Comparison of ENCODE assay signal across 19 mouse cellular contexts in genomic region chr4:100857411-100857869, GRCm38 (mm10).
DNase-seq lines count a peak whose midpoint lies in the region; ATAC-seq and TF ChIP-seq lines count a peak whose summit lies in the region.
"Had no signal": no experiment of that assay in that cellular context is flagged by ENCODE, and none has a peak within 500 bp of the region (broad histone marks: within the 10 kb centered on the region; RNA-seq: fewer than 3 reads in every experiment).

No protein-coding gene starts in this region.

- no peaks in the 10 kb centered on the region for H3K27me3 ChIP-seq in limb, embryonic 11.5 days (ENCODE audit: control insufficient read depth, insufficient read depth, low read length)
- H3K27me3 ChIP-seq in limb, embryonic 10.5 days (ENCODE audit: low read depth, poor library complexity, severe bottlenecking): no peaks in the 10 kb centered on the region
- H3K27me3 ChIP-seq in forebrain, embryonic 12.5 days: no peaks in the 10 kb centered on the region
- H3K27me3 ChIP-seq in limb, embryonic 13.5 days: no peaks in the 10 kb centered on the region
- H3K27me3 ChIP-seq: megakaryocyte, embryonic 14.5 days; stomach, embryonic 15.5 days had no signal

- no peak overlapping the region for H3K4me3 ChIP-seq in limb, embryonic 11.5 days (ENCODE audit: low read depth, low read length)
- no peak overlapping the region for H3K4me3 ChIP-seq in limb, embryonic 10.5 days
- no peak overlapping the region for H3K4me3 ChIP-seq in forebrain, embryonic 12.5 days (replicated peaks)
- H3K4me3 ChIP-seq in limb, embryonic 13.5 days: no peak overlapping the region
- H3K4me3 ChIP-seq: megakaryocyte, embryonic 14.5 days; stomach, embryonic 15.5 days had no signal

- peaks cover 51% of the 10 kb centered on the region for H3K4me1 ChIP-seq in limb, embryonic 11.5 days (ENCODE audit: control insufficient read depth, insufficient read depth, low read length)
- peaks cover 73% of the 10 kb centered on the region for H3K4me1 ChIP-seq in limb, embryonic 10.5 days
- peaks cover 53% of the 10 kb centered on the region for H3K4me1 ChIP-seq in forebrain, embryonic 12.5 days
- H3K4me1 ChIP-seq in limb, embryonic 13.5 days: peaks cover 80% of the 10 kb centered on the region
- H3K4me1 ChIP-seq: megakaryocyte, embryonic 14.5 days had no signal

- no peak overlapping the region for H3K4me2 ChIP-seq in limb, embryonic 11.5 days (ENCODE audit: low read depth, severe bottlenecking)
- no peak overlapping the region for H3K4me2 ChIP-seq in forebrain, embryonic 12.5 days
- H3K4me2 ChIP-seq in limb, embryonic 13.5 days (replicated peaks): peak overlapping the region; percentile 31
- H3K4me2 ChIP-seq: hindbrain, embryonic 14.5 days; stomach, embryonic 15.5 days had no signal

- peak overlapping the region; percentile 59; the same call in 1 of the 2 replicates for H3K27ac ChIP-seq in limb, embryonic 11.5 days (replicated peaks; ENCODE audit: low read depth, low read length)
- H3K27ac ChIP-seq in limb, embryonic 10.5 days: no peak overlapping the region; the same call in none of the 2 replicates
- H3K27ac ChIP-seq in forebrain, embryonic 12.5 days: peak overlapping the region; percentile 77
- peak overlapping the region; percentile 58 for H3K27ac ChIP-seq in limb, embryonic 13.5 days
- H3K27ac ChIP-seq: hindbrain, embryonic 14.5 days; liver, embryonic 14.5 days; stomach, embryonic 15.5 days had no signal

- intact Hi-C loops in gastrocnemius, postnatal 36 days (cut with DNase I): no loop called here

- no peak for TF ChIP-seq CTCF in brain, embryonic 14.5 days (IDR thresholded peaks at IDR 0.05; ENCODE audit: borderline replicate concordance, extremely low read depth, insufficient read depth, insufficient read length)

- peak; percentile 68 for ATAC-seq in limb, embryonic 11.5 days (ENCODE audit: insufficient number of reproducible peaks, low FRiP score, low TSS enrichment, low read depth)
- ATAC-seq in forebrain, embryonic 12.5 days (ENCODE audit: low FRiP score): peak; percentile 54; the same call in 1 of the 2 replicates
- peak; percentile 57 for ATAC-seq in limb, embryonic 13.5 days (ENCODE audit: low FRiP score, low read depth)
- ATAC-seq in erythroid progenitor cell, adult 5-6 weeks (replicated peaks; ENCODE audit: low FRiP score, poor library complexity, severe bottlenecking): no peak

- H3K9me3 ChIP-seq in limb, embryonic 11.5 days (ENCODE audit: control insufficient read depth, low read length): no peaks in the 10 kb centered on the region
- no peaks in the 10 kb centered on the region for H3K9me3 ChIP-seq in limb, embryonic 10.5 days (replicated peaks)
- no peaks in the 10 kb centered on the region for H3K9me3 ChIP-seq in forebrain, embryonic 12.5 days
- H3K9me3 ChIP-seq in limb, embryonic 13.5 days: no peaks in the 10 kb centered on the region
- H3K9me3 ChIP-seq: megakaryocyte, embryonic 14.5 days; stomach, embryonic 15.5 days had no signal

- H3K9ac ChIP-seq in limb, embryonic 11.5 days (ENCODE audit: low read length): no peak overlapping the region
- H3K9ac ChIP-seq in forebrain, embryonic 12.5 days: no peak overlapping the region
- H3K9ac ChIP-seq in limb, embryonic 13.5 days: no peak overlapping the region
- H3K9ac ChIP-seq: hindbrain, embryonic 14.5 days; liver, embryonic 14.5 days; stomach, embryonic 15.5 days had no signal

- DNase-seq in limb, embryonic 11.5 days (ENCODE audit: low spot score): peak; percentile 58
- no peak for DNase-seq in limb, embryonic 10.5 days (ENCODE audit: low spot score)
- DNase-seq in brain, embryonic 14.5 days (ENCODE audit: low read depth): peak; percentile 93
- DNase-seq in gastrocnemius, postnatal 36 days: no peak
- DNase-seq: cerebellum, adult 9-11 months; gastrocnemius, postnatal 25 days; heart, postnatal 14 days; kidney, adult 11 months; kidney, postnatal 36 days; lung, postnatal 14 days; spleen, adult 18-20 months; thymus, adult 2 months had no signal

- 24% methylated on average over 3 of the region's 3 CpGs for WGBS in limb, embryonic 11.5 days
- 37% methylated on average over 3 of the region's 3 CpGs for WGBS in limb, embryonic 10.5 days
- WGBS in forebrain, embryonic 12.5 days: 42% methylated on average over 3 of the region's 3 CpGs
- WGBS in limb, embryonic 13.5 days: 11% methylated on average over 3 of the region's 3 CpGs

- no peaks in the 10 kb centered on the region for H3K36me3 ChIP-seq in limb, embryonic 11.5 days (ENCODE audit: control insufficient read depth, insufficient read depth, low read length)
- no peaks in the 10 kb centered on the region for H3K36me3 ChIP-seq in limb, embryonic 10.5 days
- H3K36me3 ChIP-seq in forebrain, embryonic 12.5 days (replicated peaks): no peaks in the 10 kb centered on the region
- H3K36me3 ChIP-seq in limb, embryonic 13.5 days: no peaks in the 10 kb centered on the region
- H3K36me3 ChIP-seq: stomach, embryonic 15.5 days had no signal

- no peak for TF ChIP-seq POLR2A in brain, embryonic 14.5 days (IDR thresholded peaks at IDR 0.05; ENCODE audit: borderline replicate concordance, extremely low read depth, insufficient read depth, insufficient read length, poor library complexity, severe bottlenecking)

Comparison
In these comparisons a context has a peak if more than half of its experiments do, and no peak if none do; other contexts are left out.
1. DNase-seq: peak in limb, embryonic 11.5 days (single experiment) and brain, embryonic 14.5 days (single experiment); none in limb, embryonic 10.5 days (single experiment) and gastrocnemius, postnatal 36 days (0 of 2).